In genomic region chr12:107889841-107890240, GRCm38 (mm10) we compare ENCODE assay signal across 12 mouse cellular contexts.
DNase-seq lines count a peak whose midpoint lies in the region; ATAC-seq and TF ChIP-seq lines count a peak whose summit lies in the region.
"Had no signal": no experiment of that assay in that cellular context is flagged by ENCODE, and none has a peak within 500 bp of the region (broad histone marks: within the 10 kb centered on the region; RNA-seq: fewer than 3 reads in every experiment).

No protein-coding gene starts in this region.

- no peak for TF ChIP-seq CTCF in hindbrain, postnatal 0 days (IDR thresholded peaks at IDR 0.05; ENCODE audit: low read depth)

- H3K27me3 ChIP-seq in heart, embryonic 13.5 days (replicated peaks), result 0 out of 2 replicates have a peak, but pooled peaks cover 3% of the 10 kb centered on the region
- H3K27me3 ChIP-seq in hindbrain, postnatal 0 days (ENCODE audit: insufficient read depth, low read length), result 0 out of 2 replicates have a peak, but pooled peaks cover 2% of the 10 kb centered on the region

- no peaks in the 10 kb centered on the region for H3K36me3 ChIP-seq in heart, embryonic 13.5 days
- H3K36me3 ChIP-seq in hindbrain, postnatal 0 days (ENCODE audit: insufficient read depth, low read length), result no peaks in the 10 kb centered on the region

- intact Hi-C loops in heart, postnatal 36 days (cut with DNase I), result no loop called here

- H3K4me3 ChIP-seq in heart, embryonic 13.5 days, result no peak overlapping the region
- H3K4me3 ChIP-seq in hindbrain, postnatal 0 days (ENCODE audit: low read length), result no peak overlapping the region
- H3K4me3 ChIP-seq: layer of hippocampus, adult 2 months had no signal

- H3K4me2 ChIP-seq in heart, embryonic 13.5 days, result no peak overlapping the region
- H3K4me2 ChIP-seq in hindbrain, postnatal 0 days (ENCODE audit: low read depth, low read length), result no peak overlapping the region

- H3K4me1 ChIP-seq in heart, embryonic 13.5 days, result peaks cover 10% of the 10 kb centered on the region; the same call in 1 of the 2 replicates
- 0 out of 2 replicates have a peak, but pooled peaks cover 3% of the 10 kb centered on the region for H3K4me1 ChIP-seq in hindbrain, postnatal 0 days (ENCODE audit: insufficient read depth, low read length)

- DNase-seq in heart, postnatal 36 days, result no peak
- peak; percentile 30 to 59 for DNase-seq in urinary bladder, postnatal 4 days (ENCODE audit: low spot score in 2 of 2)
- DNase-seq in urinary bladder, adult 2 months (ENCODE audit: low spot score), result no peak
- DNase-seq in hindbrain, postnatal 0 days (ENCODE audit: low spot score), result no peak
- no peak for DNase-seq in adrenal gland, postnatal 14 days
- DNase-seq in gastrocnemius, postnatal 10 days, result no peak
- DNase-seq in lung, adult 18-20 months, result no peak
- DNase-seq: cerebellum, adult 18-20 months; liver; lung, postnatal 36 days had no signal

- H3K27ac ChIP-seq in heart, embryonic 13.5 days (replicated peaks), result no peak overlapping the region
- no peak overlapping the region for H3K27ac ChIP-seq in hindbrain, postnatal 0 days

- H3K9me3 ChIP-seq in heart, embryonic 13.5 days, result no peaks in the 10 kb centered on the region
- H3K9me3 ChIP-seq in hindbrain, postnatal 0 days (ENCODE audit: low read length), result no peaks in the 10 kb centered on the region

- no peak overlapping the region for H3K9ac ChIP-seq in heart, embryonic 13.5 days
- no peak overlapping the region for H3K9ac ChIP-seq in hindbrain, postnatal 0 days (replicated peaks; ENCODE audit: low read length)

- 72% methylated on average over 10 of the region's 10 CpGs for WGBS in heart, embryonic 13.5 days
- WGBS in hindbrain, postnatal 0 days, result 58% methylated on average over 10 of the region's 10 CpGs

- ATAC-seq in heart, embryonic 13.5 days (ENCODE audit: extremely low read depth, insufficient number of reproducible peaks, low FRiP score, low TSS enrichment), result 0 out of 2 replicates have a peak, but pooled peaks have one; percentile 37
- 0 out of 2 replicates have a peak, but pooled peaks have one; percentile 47 for ATAC-seq in hindbrain, postnatal 0 days

Comparison
In these comparisons a context has a peak if more than half of its experiments do, and no peak if none do; other contexts are left out.
1. DNase-seq: peak in urinary bladder, postnatal 4 days (2 of 2); none in heart, postnatal 36 days (0 of 2), urinary bladder, adult 2 months (single experiment), hindbrain, postnatal 0 days (single experiment), adrenal gland, postnatal 14 days (single experiment), gastrocnemius, postnatal 10 days (single experiment) and lung, adult 18-20 months (0 of 2).